Mouse (Mus musculus) spleen, adult 2 months (tissue): Measurements from ENCODE around the gene Arhgap5.

Source experiments
- CTCF ChIP-seq: fragments of 200-500 bp; IDR thresholded peaks from 2 replicates; pipeline ENCODE4 v1.5.1; 2011; ENCODE audit warnings: mild to moderate bottlenecking, inconsistent platforms; ENCODE audit not compliant: insufficient read depth, insufficient read length, insufficient replicate concordance; ENCODE audit errors: extremely low read depth
- POLR2A ChIP-seq: fragments of 200-500 bp; IDR thresholded peaks from 2 replicates; pipeline ENCODE4 v1.6.1; 2011; ENCODE audit warnings: low read depth, low read length, inconsistent platforms

- TF ChIP-seq POLR2A = no peak
- no peak for TF ChIP-seq CTCF
Observed at GRCm38 (mm10) chr12:52503456-52504320, at the start of gene Arhgap5.
